Mouse (Mus musculus): ENCODE measurements around the gene Pknox2.

Gene Pknox2

GRCm38 (mm10) chr9:37147359-37147685, at the start of gene Pknox2:
Gene Pknox2 (minus strand): TSS chr9:37147407.
- DNase-seq (ENCODE audit: low spot score), result no peak

GRCm38 (mm10) chr9:37188024-37188423, 40.8 kb upstream of the Pknox2 start:
- no peak for DNase-seq (ENCODE audit: low spot score)

GRCm38 (mm10) chr9:37187407-37187806, 40.2 kb upstream of the Pknox2 start:
- no peak for DNase-seq (ENCODE audit: low spot score)

- no peak for DNase-seq (ENCODE audit: low spot score)
These were observed 36.0 kb upstream of the Pknox2 start for GRCm38 (mm10) chr9:37183176-37183575.

- DNase-seq (ENCODE audit: low spot score), result no peak
These were observed 34.4 kb upstream of the Pknox2 start for GRCm38 (mm10) chr9:37181596-37181995.

- DNase-seq (ENCODE audit: low spot score), result no peak
These were observed 32.4 kb upstream of the Pknox2 start for GRCm38 (mm10) chr9:37179596-37179995.

GRCm38 (mm10) chr9:37178911-37179310, 31.7 kb upstream of the Pknox2 start:
- DNase-seq (ENCODE audit: low spot score), result no peak

GRCm38 (mm10) chr9:37177551-37177950, 30.3 kb upstream of the Pknox2 start:
- DNase-seq (ENCODE audit: low spot score), result no peak

- DNase-seq (ENCODE audit: low spot score), result peak; percentile 33
These were observed 29.9 kb upstream of the Pknox2 start for GRCm38 (mm10) chr9:37177107-37177506.

- DNase-seq (ENCODE audit: low spot score), result no peak
These were observed 28.8 kb upstream of the Pknox2 start for GRCm38 (mm10) chr9:37176002-37176401.

- DNase-seq (ENCODE audit: low spot score), result no peak
These were observed 26.2 kb upstream of the Pknox2 start for GRCm38 (mm10) chr9:37173376-37173775.

- no peak for DNase-seq (ENCODE audit: low spot score)
These were observed 19.7 kb upstream of the Pknox2 start for GRCm38 (mm10) chr9:37166899-37167298.

GRCm38 (mm10) chr9:37160686-37161085, 13.5 kb upstream of the Pknox2 start:
- no peak for DNase-seq (ENCODE audit: low spot score)

- no peak for DNase-seq (ENCODE audit: low spot score)
These were observed 679 bp upstream of the Pknox2 start for GRCm38 (mm10) chr9:37147886-37148285.

GRCm38 (mm10) chr9:37146603-37147358, 426 bp downstream of the Pknox2 start:
- DNase-seq (ENCODE audit: low spot score), result peak; percentile 87

GRCm38 (mm10) chr9:37146353-37146602, 929 bp downstream of the Pknox2 start:
- DNase-seq (ENCODE audit: low spot score), result peak; percentile 61

- peak; percentile 46 for DNase-seq (ENCODE audit: low spot score)
These were observed 1.4 kb downstream of the Pknox2 start for GRCm38 (mm10) chr9:37145616-37146352.

GRCm38 (mm10) chr9:37145151-37145615, 2.0 kb downstream of the Pknox2 start:
- DNase-seq (ENCODE audit: low spot score), result peak; percentile 28

GRCm38 (mm10) chr9:37144696-37145095, 2.5 kb downstream of the Pknox2 start:
- DNase-seq (ENCODE audit: low spot score), result peak; percentile 24

GRCm38 (mm10) chr9:37144251-37144650, 3.0 kb downstream of the Pknox2 start:
- DNase-seq (ENCODE audit: low spot score), result peak; percentile 59

GRCm38 (mm10) chr9:37143046-37143931, 3.9 kb downstream of the Pknox2 start:
- no peak for DNase-seq (ENCODE audit: low spot score)

- no peak for DNase-seq (ENCODE audit: low spot score)
These were observed 5.1 kb downstream of the Pknox2 start for GRCm38 (mm10) chr9:37142107-37142506.
